ENCODE assay signal across 8 mouse cellular contexts in genomic region chr3:158036329-158036988, GRCm38 (mm10). TPM values are rescaled to one million over a fixed set of nuclear protein-coding genes. Genes with fewer than 3 reads are reported as not detected.
A peak's percentile ranks its signal among the peaks of the same experiment; 100 is the strongest.
DNase-seq lines count a peak whose midpoint lies in the region; ATAC-seq lines count a peak whose summit lies in the region.

Srsf11 (minus strand) TSS chr3:158036639.
Lrrc40 (plus strand) TSS chr3:158036662.

- no peaks in the 10 kb centered on the region for H3K9me3 ChIP-seq in hindbrain, embryonic 12.5 days (replicated peaks)

- H3K36me3 ChIP-seq in hindbrain, embryonic 12.5 days = no peaks in the 10 kb centered on the region

- H3K27me3 ChIP-seq in hindbrain, embryonic 12.5 days = no peaks in the 10 kb centered on the region

- peak; percentile 95 for DNase-seq in Muller cell, postnatal 12 days (ENCODE audit: inconsistent ontology term)
- DNase-seq in cerebellum, adult 9-11 months = peak; percentile 95
- peak; percentile 90 to 98 for DNase-seq in frontal cortex, adult 2 months (ENCODE audit: extremely low spot score in 1 of 2, low spot score in 1 of 2)
- peak; percentile 94 to 96 for DNase-seq in layer of hippocampus, postnatal 14 days (ENCODE audit: low spot score in 2 of 2)
- DNase-seq in lung, postnatal 14 days = peak; percentile 96
- DNase-seq in retina, adult 2 months (ENCODE audit: low read depth, low spot score) = peak; percentile 90
- peak; percentile 92 to 94 for DNase-seq in thymus, postnatal 36 days

- H3K4me2 ChIP-seq in hindbrain, embryonic 12.5 days (replicated peaks) = peak within 1 kb of the TSS; percentile 65

- peak within 1 kb of the TSS; percentile 75 for H3K4me3 ChIP-seq in hindbrain, embryonic 12.5 days

- H3K27ac ChIP-seq in hindbrain, embryonic 12.5 days = peak within 1 kb of the TSS; percentile 77

- peaks cover 25% of the 10 kb centered on the region for H3K4me1 ChIP-seq in hindbrain, embryonic 12.5 days

- under 1% methylated on average over 55 of the region's 55 CpGs for WGBS in hindbrain, embryonic 12.5 days

- peak; percentile 95 for ATAC-seq in hindbrain, embryonic 12.5 days (ENCODE audit: low FRiP score)

- peak within 1 kb of the TSS; percentile 80 for H3K9ac ChIP-seq in hindbrain, embryonic 12.5 days

RNA-seq across cellular contexts. Expression of gene Srsf11, which starts in this region (rescaled TPM):
- 543 and 558 TPM in 2 replicates for polyA plus RNA-seq in frontal cortex, adult 2 months (2012; rRNA removed)
- 339 and 346 TPM in 2 replicates for polyA plus RNA-seq in hindbrain, embryonic 12.5 days (2016; fragmentation: Nextera tagmentation; extraction: Ambion mirVana)
- total RNA-seq in layer of hippocampus, postnatal 14 days (2021) = 100 to 1,000 TPM; 157 to 191 TPM

RNA-seq across cellular contexts. Expression of gene Lrrc40, which starts in this region (rescaled TPM):
- 19.7 and 22.2 TPM in 2 replicates for polyA plus RNA-seq in frontal cortex, adult 2 months (2012; rRNA removed)
- 56.7 and 67.1 TPM in 2 replicates for polyA plus RNA-seq in hindbrain, embryonic 12.5 days (2016; fragmentation: Nextera tagmentation; extraction: Ambion mirVana)
- 10 to 100 TPM; 26.2 to 29.1 TPM for total RNA-seq in layer of hippocampus, postnatal 14 days (2021)

Comparison
In these comparisons a context has a peak if more than half of its experiments do, and no peak if none do; other contexts are left out.
1. Peak in every context shown above with its lines: DNase-seq, ATAC-seq, H3K4me3 ChIP-seq and H3K27ac ChIP-seq.